Mouse (Mus musculus) heart, embryonic 14.5 days (tissue): Measurements from ENCODE around the gene Olfr472. TPM values are rescaled to one million over a fixed set of nuclear protein-coding genes. Genes with fewer than 3 reads are reported as not detected.
"Not testable (repeated sequence)": the region's sequence is repeated elsewhere in the genome, so short reads cannot be mapped to it uniquely, and the experiment has no call there.

Experiments
- ATAC-seq: fragments of 200-750 bp; cut with Nextera tagmentation; 2 replicates; pipeline ENCODE4 v1.8.0; 2017; ENCODE audit warnings: low read depth, moderate TSS enrichment; ENCODE audit not compliant: insufficient number of reproducible peaks, insufficient read depth, low FRiP score
- H3K27ac ChIP-seq, 2 experiments: fragments of 200-500 bp in 1 of 2; fragments of 300-500 bp in 1 of 2; sonication (generic) in 1 of 2; replicated peaks in 1 of 2; 2 replicates each; pipeline ENCODE4 v1.5.1; 2012 to 2014; ENCODE audit warnings: low read depth in 2 of 2, low read length in 2 of 2, control low read depth in 1 of 2, mild to moderate bottlenecking in 1 of 2, mixed read lengths in 1 of 2; ENCODE audit not compliant: control insufficient read depth in 1 of 2, insufficient read depth in 1 of 2
- H3K27me3 ChIP-seq: fragments of 300-500 bp; sonication (generic); 2 replicates; pipeline ENCODE4 v1.6.1; 2014; ENCODE audit warnings: mild to moderate bottlenecking, low read length, control low read depth; ENCODE audit not compliant: control insufficient read depth, insufficient read depth
- H3K36me3 ChIP-seq: fragments of 300-500 bp; sonication (generic); 2 replicates; pipeline ENCODE4 v1.6.1; 2014; ENCODE audit warnings: mild to moderate bottlenecking, control low read depth, low read length, mixed read lengths; ENCODE audit not compliant: control insufficient read depth, insufficient read depth
- H3K4me1 ChIP-seq, 2 experiments: fragments of 200-500 bp in 1 of 2; fragments of 300-500 bp in 1 of 2; sonication (generic) in 1 of 2; 2 replicates each; pipeline ENCODE4 v1.6.1; 2012 to 2014; ENCODE audit warnings: low read length in 2 of 2, control low read depth in 1 of 2, mixed read lengths in 1 of 2; ENCODE audit not compliant: control insufficient read depth in 2 of 2, insufficient read depth in 2 of 2
- H3K4me2 ChIP-seq: fragments of 300-500 bp; sonication (generic); 2 replicates; pipeline ENCODE4 v1.6.1; 2014; ENCODE audit warnings: mild to moderate bottlenecking, low read length
- H3K4me3 ChIP-seq, 2 experiments: fragments of 200-500 bp in 1 of 2; fragments of 300-500 bp in 1 of 2; sonication (generic) in 1 of 2; 2 replicates each; pipeline ENCODE4 v1.5.1; 2012 to 2014; ENCODE audit warnings: low read length in 2 of 2, mild to moderate bottlenecking in 2 of 2, control low read depth in 1 of 2, low read depth in 1 of 2, moderate library complexity in 1 of 2; ENCODE audit not compliant: control insufficient read depth in 1 of 2, insufficient read depth in 1 of 2
- H3K9ac ChIP-seq: fragments of 300-500 bp; sonication (generic); 2 replicates; pipeline ENCODE4 v1.6.1; 2014; ENCODE audit warnings: mild to moderate bottlenecking, low read length
- H3K9me3 ChIP-seq: fragments of 300-500 bp; sonication (generic); 2 replicates; pipeline ENCODE4 v1.6.1; 2016; ENCODE audit warnings: low read length, control low read depth; ENCODE audit not compliant: control insufficient read depth
- WGBS: fragments of 180-500 bp; shearing (Covaris S2); extraction: QIAGEN DNeasy Blood & Tissue Kit; methylation state at CpG from one replicate; pipeline ENCODE4 v1.1.7; 2014; 5-methylcytosine and 5-hydroxymethylcytosine counted together
- polyA plus RNA-seq: library from polyadenylated mRNA; unstranded; fragments of >200 nt; fragmentation: Nextera tagmentation; extraction: Ambion mirVana; gene quantifications from 2 replicates; pipeline ENCODE4 v1.2.1, GENCODE M21; 2014

Gene Olfr472
- polyA plus RNA-seq, result not detected in 2 replicates

DNA sequence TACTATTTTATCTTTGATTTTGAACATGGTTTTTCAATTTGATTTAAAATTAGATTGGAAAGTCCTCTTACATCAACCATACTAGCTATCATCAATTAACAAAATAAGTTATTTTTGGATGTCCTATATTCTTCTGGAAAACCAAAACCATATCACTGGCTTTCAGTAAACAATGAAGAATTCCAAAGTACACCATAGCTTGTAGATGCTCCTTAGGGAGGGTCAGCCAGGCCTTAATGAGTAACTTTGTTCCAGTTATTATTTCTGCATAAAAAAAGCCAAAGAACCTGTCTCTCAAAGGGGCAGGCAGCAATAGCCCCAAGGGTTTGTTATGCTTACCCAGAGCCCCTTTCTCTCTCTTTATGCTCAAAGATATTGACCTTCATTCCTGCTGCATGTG is at the start of gene Olfr472:
Olfr472 (plus strand) TSS at position 301 of the 400 bp plus-strand sequence.
- no peaks in the 10 kb centered on the region for H3K4me1 ChIP-seq
- no peak within 1 kb of the TSS for H3K4me3 ChIP-seq
- H3K36me3 ChIP-seq, result no peaks in the 10 kb centered on the region
- no peak within 1 kb of the TSS for H3K27ac ChIP-seq
- H3K9me3 ChIP-seq, result no peaks in the 10 kb centered on the region
- H3K9ac ChIP-seq, result no peak within 1 kb of the TSS
- H3K27me3 ChIP-seq, result no peaks in the 10 kb centered on the region
- no peak within 1 kb of the TSS for H3K4me2 ChIP-seq
- no peak for ATAC-seq

DNA sequence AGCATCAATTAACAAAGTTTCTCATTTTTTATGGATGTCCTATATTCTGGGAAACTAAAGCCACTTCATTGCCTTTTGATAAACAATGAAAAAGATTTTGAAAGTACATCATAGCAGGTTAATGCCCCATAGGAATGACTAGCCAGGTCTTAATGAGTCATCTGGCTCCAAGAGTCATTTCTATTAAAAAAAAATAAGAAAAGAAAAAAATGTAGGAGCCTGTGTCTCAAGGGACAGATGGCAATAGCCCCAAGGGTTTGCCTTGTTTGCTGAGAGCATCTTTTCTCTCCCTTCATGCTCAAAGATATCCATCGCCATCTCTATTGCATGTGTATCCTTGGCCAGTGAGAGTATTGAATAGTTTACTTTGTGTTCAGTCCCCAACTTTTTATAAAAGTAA is 32.4 kb downstream of the Olfr472 start, which contains the start of gene Olfr473:
Olfr473 (plus strand) TSS at position 301 of the 400 bp plus-strand sequence.
- H3K4me2 ChIP-seq, result no peak within 1 kb of the TSS
- no peak within 1 kb of the TSS for H3K27ac ChIP-seq
- no peak within 1 kb of the TSS for H3K4me3 ChIP-seq
- no peaks in the 10 kb centered on the region for H3K27me3 ChIP-seq
- no peak within 1 kb of the TSS for H3K9ac ChIP-seq
- no peak for ATAC-seq
- H3K36me3 ChIP-seq, result no peaks in the 10 kb centered on the region
- no peaks in the 10 kb centered on the region for H3K9me3 ChIP-seq
- no peaks in the 10 kb centered on the region for H3K4me1 ChIP-seq
- 88% methylated on average over 1 of the region's 1 CpGs for WGBS

DNA sequence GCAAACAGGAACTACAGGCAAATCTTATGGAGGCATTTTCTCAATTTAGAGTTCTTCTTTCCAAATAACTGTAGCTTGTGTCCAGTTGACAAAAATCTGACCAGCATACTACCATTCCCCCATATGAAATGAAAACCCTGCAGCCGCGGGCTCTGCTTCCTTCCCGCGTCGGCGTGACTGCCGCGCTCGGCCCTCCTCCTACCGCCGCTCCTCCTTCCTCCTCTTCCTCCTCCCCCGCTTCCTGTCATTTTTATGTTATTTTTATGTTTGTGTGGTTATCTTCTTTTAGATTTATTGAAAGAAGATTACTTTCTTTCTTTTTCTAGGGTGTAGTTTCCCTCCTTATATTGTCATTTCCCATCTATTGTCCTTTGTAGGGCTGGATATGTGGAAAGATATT is 54.8 kb downstream of the Olfr472 start:
- H3K36me3 ChIP-seq, ATAC-seq, H3K27me3 ChIP-seq, H3K9ac ChIP-seq, H3K4me2 ChIP-seq, H3K4me1 ChIP-seq, H3K27ac ChIP-seq, H3K9me3 ChIP-seq, H3K4me3 ChIP-seq: not testable (repeated sequence)
- WGBS, result 93% methylated on average over 12 of the region's 12 CpGs

DNA sequence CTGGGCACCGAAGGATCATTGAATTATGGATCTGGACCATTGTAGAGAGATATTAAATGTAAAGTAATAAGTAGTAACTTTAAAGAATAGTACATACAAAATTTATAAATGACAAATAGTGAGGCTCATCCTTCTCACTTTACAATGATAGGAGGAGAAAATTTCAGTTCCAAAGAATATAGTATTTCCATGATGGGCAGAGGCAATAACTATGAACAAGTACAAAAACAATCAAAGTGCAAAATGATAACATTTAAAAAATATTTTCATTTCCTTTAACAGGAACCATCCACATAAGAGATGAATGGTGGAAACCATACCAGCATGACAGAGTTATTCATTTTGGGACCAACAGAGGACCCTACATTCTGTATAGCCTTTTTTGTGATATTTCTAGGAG is 56.6 kb downstream of the Olfr472 start, which contains the start of gene Olfr474:
Olfr474 (plus strand) TSS at position 301 of the 400 bp plus-strand sequence.
- 70% methylated on average over 1 of the region's 1 CpGs for WGBS
- ATAC-seq, result no peak
- Histone ChIP-seq H3K9me3 (0 out of 2 replicates have a peak, but pooled peaks cover 3% of the 10 kb centered on the region), H3K4me2 (no peak within 1 kb of the TSS), H3K36me3 (no peaks in the 10 kb centered on the region), H3K4me3 (no peak within 1 kb of the TSS), H3K9ac (no peak within 1 kb of the TSS), H3K4me1 (no peaks in the 10 kb centered on the region), H3K27ac (no peak within 1 kb of the TSS), H3K27me3 (no peaks in the 10 kb centered on the region)

Other genes starting within 250 kb of the Olfr472 start
- gene Cyb5r2, start 139.9 kb upstream of the Olfr472 start, polyA plus RNA-seq, result 1.1 TPM in 2 replicates
- not detected in 2 replicates for gene Ovch2, start 96.7 kb upstream of the Olfr472 start, polyA plus RNA-seq
- gene Olfr467, start 85.6 kb upstream of the Olfr472 start, polyA plus RNA-seq, result not detected in 2 replicates
- gene Olfr469, start 72.4 kb upstream of the Olfr472 start, polyA plus RNA-seq, result not detected in 2 replicates
- gene Olfr470, start 50.4 kb upstream of the Olfr472 start, polyA plus RNA-seq, result not detected in 2 replicates
- gene Olfr473, start 32.5 kb downstream of the Olfr472 start, polyA plus RNA-seq, result not detected in 2 replicates
- not detected in 2 replicates for gene Olfr474, start 56.7 kb downstream of the Olfr472 start, polyA plus RNA-seq
- gene Olfr476, start 66.9 kb downstream of the Olfr472 start, polyA plus RNA-seq, result not detected in 2 replicates
- not detected in 2 replicates for gene Olfr477, start 88.8 kb downstream of the Olfr472 start, polyA plus RNA-seq
- gene Olfr478, start 136.1 kb downstream of the Olfr472 start, polyA plus RNA-seq, result not detected in 2 replicates
- gene Olfr479, start 152.8 kb downstream of the Olfr472 start, polyA plus RNA-seq, result not detected in 2 replicates
- not detected in 2 replicates for gene Olfr480, start 169.4 kb downstream of the Olfr472 start, polyA plus RNA-seq
- not detected in 2 replicates for gene Olfr481, start 182.0 kb downstream of the Olfr472 start, polyA plus RNA-seq
- 0.09 TPM in 1 of 2 replicates, not detected in the other for gene Olfr482, start 199.7 kb downstream of the Olfr472 start, polyA plus RNA-seq
- not detected in 2 replicates for gene Olfr483, start 202.9 kb downstream of the Olfr472 start, polyA plus RNA-seq
- not detected in 2 replicates for gene Olfr484, start 229.5 kb downstream of the Olfr472 start, polyA plus RNA-seq